Mouse (Mus musculus) thymus, adult 2 months (tissue): ENCODE results near the gene Znrf1. TPM values are rescaled to one million over a fixed set of nuclear protein-coding genes. Genes with fewer than 3 reads are reported as not detected.
"Not testable (repeated sequence)": the region's sequence is repeated elsewhere in the genome, so short reads cannot be mapped to it uniquely, and the experiment has no call there.

Experiments used
- DNase-seq: peaks from one replicate; pipeline ENCODE4 v3.0.0; 2021
- H3K27ac ChIP-seq: fragments of 200-500 bp; 2 replicates; pipeline ENCODE4 v1.5.1; 2012; ENCODE audit warnings: low read length, control low read depth; ENCODE audit not compliant: control insufficient read depth, insufficient read depth
- H3K27me3 ChIP-seq: fragments of 200-500 bp; 2 replicates; pipeline ENCODE4 v1.6.1; 2012; ENCODE audit warnings: mild to moderate bottlenecking, low read length, moderate library complexity, mixed read lengths; ENCODE audit not compliant: control insufficient read depth, insufficient read depth
- H3K36me3 ChIP-seq: fragments of 200-500 bp; 2 replicates; pipeline ENCODE4 v1.6.1; 2012; ENCODE audit warnings: mild to moderate bottlenecking, low read length, moderate library complexity; ENCODE audit not compliant: control insufficient read depth, insufficient read depth
- H3K4me1 ChIP-seq: fragments of 200-500 bp; replicated peaks from 2 replicates; pipeline ENCODE4 v1.6.1; 2012; ENCODE audit warnings: low read length; ENCODE audit not compliant: control insufficient read depth, insufficient read depth
- H3K4me3 ChIP-seq: fragments of 200-500 bp; 2 replicates; pipeline ENCODE4 v1.5.1; 2012; ENCODE audit warnings: mild to moderate bottlenecking, low read length, control low read depth, moderate library complexity; ENCODE audit not compliant: control insufficient read depth, insufficient read depth
- CTCF ChIP-seq: fragments of 200-500 bp; IDR thresholded peaks from 2 replicates; pipeline ENCODE4 v1.5.1; 2012; ENCODE audit warnings: mild to moderate bottlenecking, control low read depth, low read length, moderate library complexity, borderline replicate concordance; ENCODE audit not compliant: control insufficient read depth, poor library complexity, insufficient read depth; ENCODE audit errors: extremely low read depth
- POLR2A ChIP-seq: fragments of 200-500 bp; IDR thresholded peaks from 2 replicates; pipeline ENCODE4 v1.6.1; 2012; ENCODE audit warnings: mild to moderate bottlenecking, low read length, control low read depth, moderate library complexity; ENCODE audit not compliant: control insufficient read depth, poor library complexity, insufficient read depth; ENCODE audit errors: extremely low read depth
- WGBS: fragments of 180-500 bp; shearing (Covaris S2); methylation state at CpG from one replicate; pipeline ENCODE4 v1.1.7; 2018; 5-methylcytosine and 5-hydroxymethylcytosine counted together
- polyA plus RNA-seq: library from polyadenylated mRNA; depleted of rRNA; stranded (reverse); fragments of >200 nt; gene quantifications from 2 replicates; pipeline ENCODE4 v1.2.3, GENCODE M21; 2012; rRNA removed

Gene Znrf1
- polyA plus RNA-seq: 946 and 968 TPM in 2 replicates

- Histone ChIP-seq H3K27ac (peak within 1 kb of the TSS; percentile 87), H3K36me3 (no peaks in the 10 kb centered on the region), H3K27me3 (no peaks in the 10 kb centered on the region), H3K4me3 (peak within 1 kb of the TSS; percentile 86), H3K4me1 (peaks cover 8% of the 10 kb centered on the region)
- DNase-seq: peak; percentile 75
- WGBS: under 1% methylated on average over 61 of the region's 100 CpGs
- peak; percentile 22; the same call in 1 of the 2 replicates for TF ChIP-seq CTCF
- peak; percentile 98 for TF ChIP-seq POLR2A
Measured at GRCm38 (mm10) chr8:111536031-111536977, at the start of gene Znrf1. Gene Znrf1, plus strand, starts transcription at chr8:111536097.

- no peak for DNase-seq
- H3K4me3 ChIP-seq: no peak overlapping the region
- H3K27me3 ChIP-seq: no peaks in the 10 kb centered on the region
- H3K27ac ChIP-seq: no peak overlapping the region
- TF ChIP-seq POLR2A (no peak), CTCF (no peak)
- WGBS: 92% methylated on average over 10 of the region's 10 CpGs
- H3K36me3 ChIP-seq: peaks cover under 1% of the 10 kb centered on the region
- H3K4me1 ChIP-seq: no peaks in the 10 kb centered on the region
Measured at GRCm38 (mm10) chr8:111490034-111490591, 45.8 kb upstream of the Znrf1 start.

GRCm38 (mm10) chr8:111491191-111491590, 44.7 kb upstream of the Znrf1 start:
- WGBS: 94% methylated on average over 7 of the region's 7 CpGs
- no peak overlapping the region for H3K27ac ChIP-seq
- DNase-seq: no peak

GRCm38 (mm10) chr8:111492508-111492907, 43.4 kb upstream of the Znrf1 start:
- Histone ChIP-seq H3K27ac (no peak overlapping the region), H3K4me3 (no peak overlapping the region), H3K4me1 (no peaks in the 10 kb centered on the region), H3K27me3 (no peaks in the 10 kb centered on the region), H3K36me3 (no peaks in the 10 kb centered on the region)
- TF ChIP-seq CTCF (no peak), POLR2A (no peak)
- DNase-seq: no peak
- WGBS: 93% methylated on average over 9 of the region's 9 CpGs

More at GRCm38 (mm10) chr8:111491191-111491590, 44.7 kb upstream of the Znrf1 start:
- H3K4me1 ChIP-seq: no peaks in the 10 kb centered on the region
- no peaks in the 10 kb centered on the region for H3K36me3 ChIP-seq
- no peak overlapping the region for H3K4me3 ChIP-seq
- TF ChIP-seq POLR2A (no peak), CTCF (no peak)
- no peaks in the 10 kb centered on the region for H3K27me3 ChIP-seq

- no peak overlapping the region for H3K27ac ChIP-seq
- TF ChIP-seq CTCF (no peak), POLR2A (no peak)
- WGBS: 97% methylated on average over 3 of the region's 3 CpGs
- DNase-seq: no peak
- no peaks in the 10 kb centered on the region for H3K27me3 ChIP-seq
- H3K4me3 ChIP-seq: no peak overlapping the region
- H3K36me3 ChIP-seq: no peaks in the 10 kb centered on the region
- no peaks in the 10 kb centered on the region for H3K4me1 ChIP-seq
Measured at GRCm38 (mm10) chr8:111493176-111493575, 42.7 kb upstream of the Znrf1 start.

- Histone ChIP-seq H3K4me1 (no peaks in the 10 kb centered on the region), H3K4me3 (no peak overlapping the region), H3K27ac (no peak overlapping the region), H3K27me3 (no peaks in the 10 kb centered on the region), H3K36me3 (no peaks in the 10 kb centered on the region)
- 96% methylated on average over 7 of the region's 7 CpGs for WGBS
- TF ChIP-seq CTCF (no peak), POLR2A (no peak)
- no peak for DNase-seq
Measured at GRCm38 (mm10) chr8:111496326-111496725, 39.6 kb upstream of the Znrf1 start.

- not testable (repeated sequence) for H3K4me1 ChIP-seq, H3K36me3 ChIP-seq
- 42% methylated on average over 6 of the region's 6 CpGs for WGBS
Measured at GRCm38 (mm10) chr8:111498249-111498648, 37.6 kb upstream of the Znrf1 start.

More at GRCm38 (mm10) chr8:111498249-111498648, 37.6 kb upstream of the Znrf1 start:
- not testable (repeated sequence) for H3K27me3 ChIP-seq, H3K4me3 ChIP-seq, H3K27ac ChIP-seq, DNase-seq
